Mouse (Mus musculus) spleen, adult 2 months (tissue): Measurements from ENCODE around the gene Ddx6.

Experiments used
- CTCF ChIP-seq: fragments of 200-500 bp; IDR thresholded peaks from 2 replicates; pipeline ENCODE4 v1.5.1; 2011; ENCODE audit warnings: mild to moderate bottlenecking, inconsistent platforms; ENCODE audit not compliant: insufficient read depth, insufficient read length, insufficient replicate concordance; ENCODE audit errors: extremely low read depth
- POLR2A ChIP-seq: fragments of 200-500 bp; IDR thresholded peaks from 2 replicates; pipeline ENCODE4 v1.6.1; 2011; ENCODE audit warnings: low read depth, low read length, inconsistent platforms

DNA sequence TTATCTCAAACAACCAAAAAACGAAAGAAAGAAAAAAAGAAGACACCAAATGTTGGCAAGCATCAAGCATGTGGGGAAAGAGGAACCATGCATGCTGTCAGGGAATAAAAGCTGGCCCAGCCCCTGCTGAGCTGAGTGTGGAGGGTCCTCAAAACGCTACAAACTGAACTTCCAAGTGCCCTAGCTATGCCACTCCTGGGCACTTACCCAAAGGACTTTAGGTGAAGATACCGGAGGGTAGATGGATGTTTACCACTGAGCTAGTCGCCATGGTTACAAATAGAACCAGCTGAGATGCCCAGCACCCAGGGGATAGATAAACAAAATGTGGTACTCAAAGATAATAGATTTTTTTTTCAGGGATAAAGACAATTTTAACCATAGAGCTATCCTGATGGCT is 43.1 kb upstream of the Ddx6 start, which contains the start of gene Cxcr5:
- TF ChIP-seq CTCF (no peak), POLR2A (no peak)
